8 mouse cellular contexts compared by ENCODE assay signal in the genomic region with DNA sequence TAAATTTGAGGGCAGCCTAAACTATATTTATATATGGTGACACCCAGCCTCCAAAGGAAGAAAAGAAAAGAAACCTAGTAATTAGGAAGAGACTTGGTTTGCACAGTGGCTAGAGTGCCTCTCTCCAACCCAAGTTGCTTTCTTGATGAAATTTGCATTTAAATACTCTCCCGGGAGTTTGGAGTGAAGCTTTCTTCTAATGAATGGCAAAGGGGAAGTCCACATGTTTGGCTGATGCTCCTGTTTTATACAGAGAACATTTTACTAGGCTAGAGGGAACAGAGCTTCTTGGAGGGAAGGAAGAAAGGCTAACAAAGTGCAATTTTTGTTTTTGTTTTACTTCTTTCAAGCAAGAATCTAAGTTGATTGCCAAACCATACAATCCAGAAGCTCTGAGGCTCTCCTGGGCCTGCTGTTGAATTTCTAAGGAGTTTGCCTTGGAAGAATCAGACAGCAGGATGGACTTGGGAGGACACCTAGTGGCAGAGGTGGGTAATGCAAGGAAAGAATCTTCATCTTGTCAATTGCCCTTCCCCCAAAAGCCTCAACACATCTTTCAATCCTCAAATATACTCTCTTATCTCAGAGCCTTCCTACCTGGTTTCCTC. TPM values are rescaled to one million over a fixed set of nuclear protein-coding genes. Genes with fewer than 3 reads are reported as not detected.
DNase-seq lines count a peak whose midpoint lies in the region; ATAC-seq lines count a peak whose summit lies in the region.

No protein-coding gene starts in this region.

- H3K27ac ChIP-seq in hindbrain, embryonic 12.5 days = peak overlapping the region; percentile 100
- H3K27ac ChIP-seq in macrophage = peak overlapping the region; percentile 59

- H3K4me1 ChIP-seq in hindbrain, embryonic 12.5 days = peaks cover 47% of the 10 kb centered on the region

- 23% methylated on average over 1 of the region's 1 CpGs for WGBS in hindbrain, embryonic 12.5 days
- WGBS in macrophage (ENCODE audit: missing documents) = 11% methylated on average over 1 of the region's 1 CpGs

- peak; percentile 57 for DNase-seq in T-cell, adult 2 months (ENCODE audit: low spot score)
- DNase-seq in cerebellum, adult 8-10 months = peak; percentile 89
- DNase-seq in forelimb bud, embryonic 11.5 days (ENCODE audit: low read depth, low spot score) = peak; percentile 85
- DNase-seq in layer of hippocampus, postnatal 36 days = peak; percentile 69 to 79
- peak; percentile 87 to 90 for DNase-seq in right cerebral cortex, postnatal 10 days (ENCODE audit: low spot score in 2 of 2)

- H3K79me2 ChIP-seq in macrophage (ENCODE audit: inconsistent target) = peaks cover 14% of the 10 kb centered on the region

- no peaks in the 10 kb centered on the region for H3K9me3 ChIP-seq in hindbrain, embryonic 12.5 days (replicated peaks)

- 0 out of 2 replicates have a peak, but pooled peaks cover 11% of the 10 kb centered on the region for H3K36me3 ChIP-seq in hindbrain, embryonic 12.5 days
- H3K36me3 ChIP-seq in macrophage (ENCODE audit: inconsistent target) = no peaks in the 10 kb centered on the region

- ATAC-seq in hindbrain, embryonic 12.5 days (ENCODE audit: low FRiP score) = no peak
- no peak for ATAC-seq in megakaryocyte-erythroid progenitor cell, adult 5-6 weeks (replicated peaks; ENCODE audit: low FRiP score, low TSS enrichment, poor library complexity, severe bottlenecking)

- H3K4me3 ChIP-seq in hindbrain, embryonic 12.5 days = no peak overlapping the region
- H3K4me3 ChIP-seq in macrophage (ENCODE audit: inconsistent target) = no peak overlapping the region

- H3K4me2 ChIP-seq in hindbrain, embryonic 12.5 days (replicated peaks) = 0 out of 2 replicates have a peak overlapping the region, but pooled peaks have one; percentile 13

- no peaks in the 10 kb centered on the region for H3K27me3 ChIP-seq in hindbrain, embryonic 12.5 days

- H3K9ac ChIP-seq in hindbrain, embryonic 12.5 days = no peak overlapping the region

RNA-seq across cellular contexts. Expression of gene Macf1, which starts 16.8 kb away (rescaled TPM):
- 75.1 and 80.2 TPM in 2 replicates for polyA plus RNA-seq in hindbrain, embryonic 12.5 days (2016; fragmentation: Nextera tagmentation; extraction: Ambion mirVana)
- 100 to 1,000 TPM; 225 to 255 TPM for total RNA-seq in layer of hippocampus, postnatal 36 days (2021)
- 1,000 to 10,000 TPM in 17 of 26 experiments, 100 to 1,000 TPM in 9; 696 to 1,807 (median 1,130) TPM for total RNA-seq in macrophage (2018; cell fraction: chromatin; rRNA removed)
- 100 to 1,000 TPM in 24 of 26 experiments, 10 to 100 TPM in 2; 76.1 to 236 (median 163) TPM for total RNA-seq in macrophage (2018; cell fraction: cytosol; rRNA removed)
- total RNA-seq in macrophage (2018; cell fraction: nucleus; rRNA removed) = 100 to 1,000 TPM; 399 to 797 (median 534) TPM
- 90.8 to 146 TPM (median 144 TPM) in 3 replicates for polyA plus RNA-seq in macrophage (2018)
- total RNA-seq in megakaryocyte-erythroid progenitor cell, adult 5-6 weeks (2014; fragmentation: Nextera tagmentation) = 101 and 139 TPM in 2 replicates
- total RNA-seq in megakaryocyte-erythroid progenitor cell, adult 5-6 weeks (2017) = 111 and 173 TPM in 2 replicates

RNA-seq across cellular contexts. Expression of gene Ndufs5, which starts 50.6 kb away (rescaled TPM):
- polyA plus RNA-seq in hindbrain, embryonic 12.5 days (2016; fragmentation: Nextera tagmentation; extraction: Ambion mirVana) = 324 and 347 TPM in 2 replicates
- 100 to 1,000 TPM; 180 to 196 TPM for total RNA-seq in layer of hippocampus, postnatal 36 days (2021)
- total RNA-seq in macrophage (2018; cell fraction: chromatin; rRNA removed) = 10 to 100 TPM in 12 of 26 experiments, 1 to 10 TPM in 14; 3.3 to 32.2 (median 9.8) TPM
- total RNA-seq in macrophage (2018; cell fraction: cytosol; rRNA removed) = 100 to 1,000 TPM; 127 to 211 (median 167) TPM
- total RNA-seq in macrophage (2018; cell fraction: nucleus; rRNA removed) = 10 to 100 TPM in 25 of 26 experiments, 1 to 10 TPM in 1; 9.7 to 53.0 (median 27.3) TPM
- polyA plus RNA-seq in macrophage (2018) = 153 to 200 TPM (median 177 TPM) in 3 replicates
- total RNA-seq in megakaryocyte-erythroid progenitor cell, adult 5-6 weeks (2014; fragmentation: Nextera tagmentation) = 163 and 168 TPM in 2 replicates
- total RNA-seq in megakaryocyte-erythroid progenitor cell, adult 5-6 weeks (2017) = 121 and 189 TPM in 2 replicates
